Mouse (Mus musculus) mouse embryonic stem cell (cell line): Measurements from ENCODE around the gene Cx3cr1.
"Not testable (repeated sequence)": the region's sequence is repeated elsewhere in the genome, so short reads cannot be mapped to it uniquely, and the experiment has no call there.

Experiments used
- in situ Hi-C, 2 experiments: fragments of 300-500 bp; cut with MboI; formaldehyde crosslinking; loops; 1 replicate in 1 of 2; 3 replicates in 1 of 2; pipeline ENCODE4 v1.14.3; 2019 to 2020; ENCODE audit warnings: low sequenced_read_pairs in 2 of 2, low pct_unique_long_range_greater_than_20kb in 1 of 2, mixed read lengths in 1 of 2; ENCODE audit not compliant: unreplicated experiment in 1 of 2

Cx3cr1 gene

DNA sequence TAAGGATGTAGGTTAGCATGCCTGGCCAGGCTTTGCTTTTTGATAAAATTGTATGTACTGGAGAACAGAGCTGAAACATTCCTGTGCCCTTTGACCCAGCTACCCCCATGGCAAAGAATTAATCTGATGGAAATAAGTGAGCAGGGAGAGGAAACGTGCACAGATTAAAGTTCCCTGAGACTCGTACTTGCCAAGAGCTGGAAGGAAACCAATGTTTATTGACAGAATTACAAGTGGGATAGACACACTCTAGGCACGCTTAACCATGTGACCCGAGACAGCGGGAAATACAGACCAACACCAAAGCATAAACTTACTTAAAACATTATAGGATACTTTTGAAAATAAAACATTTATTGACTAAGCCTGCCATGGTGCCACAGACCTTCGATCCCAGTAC lies 21.2 kb downstream of the Cx3cr1 start:
- in situ Hi-C loops, result no loop called here

- in situ Hi-C loops, result no loop called here
These were observed 26.6 kb downstream of the Cx3cr1 start for GRCm38 (mm10) chr9:120043115-120043514.

- in situ Hi-C loops, result no loop called here
These were observed 32.3 kb downstream of the Cx3cr1 start for GRCm38 (mm10) chr9:120037414-120037813.

GRCm38 (mm10) chr9:120034375-120034774 lies 35.3 kb downstream of the Cx3cr1 start:
- in situ Hi-C loops, result no loop called here

DNA sequence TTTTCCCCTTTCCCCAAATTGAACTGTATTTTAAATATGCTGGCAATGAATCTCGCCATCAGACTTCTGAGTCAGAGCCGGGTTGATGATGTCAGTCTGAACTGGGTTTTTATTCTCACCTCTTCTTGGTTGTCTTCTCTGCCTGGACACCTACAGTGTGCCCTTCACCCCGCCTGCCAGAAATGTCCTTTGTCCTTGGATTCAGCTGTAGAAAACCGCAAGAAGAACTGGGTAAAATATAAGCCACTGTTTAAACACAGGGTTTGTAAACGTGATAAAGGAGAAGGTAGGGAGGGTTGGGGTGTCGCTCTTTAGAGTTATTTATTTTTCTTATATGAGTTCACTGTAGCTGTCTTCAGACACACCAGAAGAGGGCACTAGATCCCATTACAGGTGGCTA lies 37.0 kb downstream of the Cx3cr1 start:
- in situ Hi-C loops, result no loop called here

GRCm38 (mm10) chr9:120030421-120030820 lies 39.3 kb downstream of the Cx3cr1 start:
- in situ Hi-C loops, result no loop called here

DNA sequence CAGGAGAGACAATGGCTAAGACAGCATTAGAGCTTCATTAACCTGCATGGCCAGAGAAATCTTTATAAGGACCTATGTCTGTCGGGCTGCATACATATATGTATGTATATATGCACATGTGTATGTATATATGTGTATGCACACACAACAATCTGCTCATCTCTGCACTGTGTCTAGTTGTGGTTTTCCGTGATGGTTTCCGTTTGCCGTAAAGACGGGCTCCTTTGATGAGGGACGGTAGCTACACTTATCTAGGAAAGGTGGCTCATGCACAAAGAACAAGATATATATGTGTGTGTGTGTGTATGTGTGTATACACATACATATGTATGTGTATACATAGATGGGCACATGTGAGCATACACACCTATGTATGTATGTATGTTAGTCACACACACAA lies 39.8 kb downstream of the Cx3cr1 start:
- in situ Hi-C loops, result loop anchor here (5.0 to 10.0 kb wide), 2 partner anchors 42 to 65 kb away; partner anchors contain the start of gene Ccr8 (in 1 of the 2)

DNA sequence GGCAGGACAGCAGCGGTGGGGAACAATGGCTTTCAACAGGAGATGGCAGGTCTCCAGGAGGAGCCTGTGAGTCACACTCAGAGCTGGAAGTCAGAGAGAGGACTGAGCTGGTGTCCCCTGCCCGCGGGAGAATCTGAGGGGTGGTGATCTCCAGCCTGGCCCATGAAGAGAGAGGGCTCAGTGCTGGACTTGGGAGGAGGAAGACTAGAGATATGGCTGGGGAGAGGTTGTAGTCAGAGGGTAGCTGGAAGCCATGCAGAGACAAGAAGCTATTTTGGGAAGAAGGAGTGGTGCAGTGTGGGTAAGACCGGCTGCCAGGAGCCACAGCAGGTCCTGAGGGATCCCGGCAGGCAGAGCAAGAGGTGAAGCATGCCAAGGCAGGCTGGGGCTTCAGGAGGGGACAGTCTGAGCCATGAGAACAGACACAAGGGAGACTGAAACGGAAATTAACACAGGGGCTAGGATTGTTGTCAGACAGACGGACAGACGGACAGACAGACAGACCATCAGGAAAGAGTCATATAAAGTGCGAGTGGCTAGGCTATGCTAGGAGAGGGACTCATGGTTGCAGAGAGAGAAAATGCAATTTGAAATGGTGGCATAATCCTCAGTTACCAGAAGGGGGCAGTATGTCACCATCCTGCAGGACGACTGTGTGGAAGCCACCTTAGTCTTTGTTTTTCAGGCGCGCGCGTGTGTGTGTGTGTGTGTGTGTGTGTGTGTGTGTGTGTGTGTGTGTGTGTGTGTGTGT lies 42.1 kb downstream of the Cx3cr1 start:
- in situ Hi-C loops, result loop anchor here (5.0 to 10.0 kb wide), 2 partner anchors 45 to 67 kb away; partner anchors contain the start of gene Ccr8 (in 1 of the 2)

- in situ Hi-C loops, result loop anchor here (5.0 to 10.0 kb wide), 2 partner anchors 48 to 70 kb away; partner anchors contain the start of gene Ccr8 (in 1 of the 2)
These were observed 45.1 kb downstream of the Cx3cr1 start for GRCm38 (mm10) chr9:120024625-120025024.

DNA sequence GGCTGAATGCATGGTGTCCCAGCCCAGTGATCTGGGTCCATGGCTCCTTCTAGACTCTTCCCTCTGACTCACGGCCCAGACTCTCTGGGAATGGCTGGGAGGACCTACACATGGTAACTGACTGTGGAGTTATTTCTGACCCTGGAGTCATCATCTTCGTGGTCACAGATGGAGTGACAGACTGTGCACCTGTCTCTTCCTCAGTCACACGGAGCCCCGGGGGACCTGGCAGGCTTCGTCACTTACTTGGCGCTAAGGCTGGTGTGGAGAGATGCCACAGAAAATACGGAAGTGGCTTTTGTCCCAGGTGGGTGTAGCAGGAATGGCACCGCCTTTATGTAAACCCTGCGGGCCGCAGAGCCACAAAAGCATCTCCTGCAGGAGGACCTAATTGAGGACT lies 45.5 kb downstream of the Cx3cr1 start:
- in situ Hi-C loops, result loop anchor here in 1 of 2 experiments (10.0 kb wide), 1 partner anchor 71 kb away; the partner anchor contains the start of gene Ccr8

DNA sequence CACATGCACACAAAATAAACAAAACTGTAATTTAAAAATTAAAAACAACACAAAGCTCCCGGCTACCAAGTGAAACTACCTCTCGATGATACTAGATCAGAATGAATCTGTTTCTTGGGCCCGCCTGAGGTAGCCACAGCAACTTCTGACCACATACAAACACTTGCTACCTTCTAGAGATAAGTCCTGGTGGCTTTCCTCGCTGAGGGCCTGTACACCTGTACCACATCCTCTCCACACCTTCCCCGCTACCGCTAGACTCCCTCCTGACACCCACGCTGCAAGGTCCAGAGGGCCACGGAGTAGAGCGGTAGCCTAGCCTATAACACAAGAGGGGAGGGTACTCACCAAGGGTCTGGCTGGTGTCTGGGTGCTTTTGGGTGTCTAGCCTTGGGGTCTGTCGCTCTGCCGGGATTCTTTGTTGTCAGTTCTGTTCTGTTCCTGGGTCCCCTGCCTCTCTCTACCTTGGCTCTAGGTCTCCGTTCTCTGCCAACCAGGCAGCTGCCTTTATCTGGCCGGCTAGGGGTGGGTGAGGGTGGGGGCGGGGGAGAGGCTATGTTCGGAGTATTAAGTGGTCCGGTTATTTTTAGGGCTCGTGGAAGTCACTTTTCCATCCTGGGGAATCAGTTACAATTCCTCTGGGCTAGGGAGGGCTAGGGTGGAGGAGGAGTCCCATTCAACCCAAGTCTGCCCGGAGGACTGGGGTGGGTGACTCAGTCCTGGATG lies 46.4 kb downstream of the Cx3cr1 start, which contains the start of gene Xirp1:
Gene Xirp1, minus strand, starts transcription at position 513 of the 726 bp plus-strand sequence.
- in situ Hi-C loops, result loop anchor here in 1 of 2 experiments (10.0 kb wide), 1 partner anchor 72 kb away; the partner anchor contains the start of gene Ccr8

GRCm38 (mm10) chr9:120021164-120021563 lies 48.5 kb downstream of the Cx3cr1 start:
- in situ Hi-C loops, result loop anchor here in 1 of 2 experiments (10.0 kb wide), 1 partner anchor 74 kb away; the partner anchor contains the start of gene Ccr8

DNA sequence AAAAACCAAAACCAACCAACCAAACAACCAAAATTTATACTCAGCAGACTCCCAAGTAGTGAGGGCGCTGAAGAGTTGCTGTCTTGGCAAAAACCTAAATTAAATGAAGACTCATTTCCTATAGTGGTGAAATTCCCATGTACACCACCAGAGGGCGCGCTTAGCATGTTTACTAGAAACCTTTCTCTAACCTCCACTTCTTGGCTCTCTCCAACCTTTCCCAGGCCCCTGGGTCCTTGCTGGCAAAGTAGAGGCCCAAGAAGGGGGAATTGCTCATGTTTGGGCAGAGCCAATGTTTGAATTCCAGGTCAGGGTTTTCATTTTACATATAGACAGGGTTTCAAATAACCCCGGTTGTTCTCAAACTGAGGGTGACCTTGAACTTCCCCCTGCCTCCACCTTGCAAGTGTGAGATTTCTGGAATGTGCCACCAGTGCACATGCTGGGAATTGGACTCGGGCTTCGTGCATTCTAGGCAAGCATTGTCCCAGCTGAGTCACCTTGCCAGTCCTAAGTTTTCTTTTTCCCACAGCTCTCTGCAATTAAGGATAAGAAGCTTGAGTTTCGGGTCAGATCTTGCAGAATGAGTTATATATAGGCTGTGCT lies 49.3 kb downstream of the Cx3cr1 start:
- in situ Hi-C loops, result loop anchor here in 1 of 2 experiments (10.0 kb wide), 1 partner anchor 74 kb away; the partner anchor contains the start of gene Ccr8

DNA sequence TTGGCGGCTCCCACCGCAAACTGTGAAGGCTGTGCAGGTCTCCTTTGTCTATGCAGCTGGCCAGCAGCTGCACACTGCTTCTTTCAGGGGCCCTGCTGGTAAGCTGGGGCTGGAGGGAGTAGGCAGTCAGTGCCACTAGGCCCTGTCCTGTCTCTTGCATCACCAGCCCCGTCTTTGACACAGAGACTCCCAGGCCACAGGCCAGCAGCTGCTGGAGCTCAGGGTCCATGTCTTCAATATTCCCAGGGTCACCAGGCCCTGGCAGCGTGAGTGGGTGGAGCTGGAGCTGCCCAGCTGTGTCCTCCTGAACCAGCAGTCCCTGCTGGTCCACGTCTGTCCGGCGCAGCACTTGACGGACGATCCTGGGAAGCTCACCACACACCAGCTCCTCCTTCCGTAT lies 52.7 kb downstream of the Cx3cr1 start:
- in situ Hi-C loops, result no loop called here

DNA sequence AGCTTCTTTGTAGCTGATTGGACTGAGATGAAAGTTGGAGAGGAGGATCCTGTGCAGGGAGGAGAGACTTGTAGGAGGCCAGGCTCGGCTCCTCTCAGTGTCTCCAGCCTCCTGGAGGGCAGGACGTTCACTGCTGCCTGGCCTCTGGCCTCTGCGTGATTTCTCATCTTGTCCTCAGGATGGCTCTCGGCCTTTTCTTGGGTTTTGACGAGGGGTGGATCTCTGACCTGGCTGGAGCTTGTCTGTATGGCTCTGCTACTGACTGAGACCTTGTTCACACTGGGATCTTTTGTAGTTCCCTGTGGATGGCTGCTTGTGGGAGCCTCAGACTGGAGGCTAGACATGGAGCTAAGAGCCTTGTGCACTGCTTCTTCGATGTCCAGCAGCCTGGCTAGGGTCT lies 54.9 kb downstream of the Cx3cr1 start:
- in situ Hi-C loops, result no loop called here

GRCm38 (mm10) chr9:120013251-120013820 lies 56.3 kb downstream of the Cx3cr1 start:
- in situ Hi-C loops, result no loop called here

DNA sequence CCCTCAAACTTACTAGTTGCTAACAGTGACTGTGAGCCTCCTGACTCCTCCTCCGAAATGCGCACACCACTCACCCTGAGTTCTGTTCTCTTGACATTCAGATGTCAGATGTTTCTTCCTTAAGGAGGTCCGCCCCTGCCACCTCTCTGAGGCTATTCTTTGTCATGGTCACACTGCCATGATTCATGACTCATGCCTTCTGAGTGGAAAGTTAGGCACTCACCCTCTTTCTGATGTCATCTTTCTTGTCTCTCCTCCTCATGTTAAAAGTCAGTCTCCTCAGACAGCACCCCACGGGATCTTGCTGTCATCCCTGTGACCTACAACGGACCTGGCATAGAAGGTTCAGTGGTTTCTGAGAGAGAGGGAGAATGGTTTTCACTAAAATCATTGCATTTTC lies 56.9 kb downstream of the Cx3cr1 start:
- in situ Hi-C loops, result no loop called here

GRCm38 (mm10) chr9:120012161-120012560 lies 57.5 kb downstream of the Cx3cr1 start:
- in situ Hi-C loops, result not testable (repeated sequence)
